Mouse (Mus musculus) small intestine, adult 2 months (tissue): Measurements from ENCODE around the gene Rbm42.

Source experiments
- CTCF ChIP-seq: fragments of 200-500 bp; IDR thresholded peaks from 2 replicates; pipeline ENCODE4 v1.5.1; 2012; ENCODE audit warnings: low read depth, mild to moderate bottlenecking, control low read depth, inconsistent platforms, low read length, moderate library complexity, mixed read lengths; ENCODE audit not compliant: insufficient replicate concordance, insufficient read length; ENCODE audit errors: extremely low read depth
- POLR2A ChIP-seq: fragments of 200-500 bp; IDR thresholded peaks from 2 replicates; pipeline ENCODE4 v1.6.1; 2012; ENCODE audit warnings: low read depth, mild to moderate bottlenecking, control low read depth, inconsistent platforms, low read length, moderate library complexity

DNA sequence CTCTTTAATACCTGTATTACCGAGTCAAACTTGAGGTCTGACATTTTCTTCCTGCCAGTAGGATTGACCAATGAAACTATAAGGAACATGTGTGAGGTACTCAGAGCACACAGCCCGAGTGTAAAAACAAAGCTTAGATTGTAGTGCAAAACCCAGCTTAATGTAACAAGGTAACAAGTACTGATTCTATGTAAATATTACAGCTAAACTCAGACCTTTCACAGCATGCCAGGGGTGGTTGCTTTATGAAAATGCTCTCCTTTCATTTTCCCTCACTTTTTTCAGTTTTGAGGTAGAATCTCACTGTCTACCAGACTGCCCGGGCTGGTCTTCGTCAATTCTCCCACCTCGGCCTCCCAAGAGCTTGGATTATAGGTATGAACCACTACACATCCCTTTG is 54.0 kb downstream of the Rbm42 start:
- TF ChIP-seq CTCF (no peak), POLR2A (no peak)
